Mouse (Mus musculus): ENCODE measurements at regions not wholly inside any gene's neighbourhood (a gene's known extent, or its start where the extent isn't known, plus 50 kb on each side); places are given as distances from the start of the nearest gene placed in this dataset.
A peak's percentile ranks its signal among the peaks of the same experiment; 100 is the strongest.

- no peak for DNase-seq (ENCODE audit: low spot score in 2 of 2)
These were observed 457.4 kb upstream of the Mpdz start for GRCm38 (mm10) chr4:81899961-81900540.

- no peak for DNase-seq (ENCODE audit: low spot score in 2 of 2)
These were observed 456.0 kb upstream of the Mpdz start for GRCm38 (mm10) chr4:81898661-81899060.

- DNase-seq (ENCODE audit: low spot score in 2 of 2): no peak
These were observed 454.8 kb upstream of the Mpdz start for GRCm38 (mm10) chr4:81897451-81897850.

DNA sequence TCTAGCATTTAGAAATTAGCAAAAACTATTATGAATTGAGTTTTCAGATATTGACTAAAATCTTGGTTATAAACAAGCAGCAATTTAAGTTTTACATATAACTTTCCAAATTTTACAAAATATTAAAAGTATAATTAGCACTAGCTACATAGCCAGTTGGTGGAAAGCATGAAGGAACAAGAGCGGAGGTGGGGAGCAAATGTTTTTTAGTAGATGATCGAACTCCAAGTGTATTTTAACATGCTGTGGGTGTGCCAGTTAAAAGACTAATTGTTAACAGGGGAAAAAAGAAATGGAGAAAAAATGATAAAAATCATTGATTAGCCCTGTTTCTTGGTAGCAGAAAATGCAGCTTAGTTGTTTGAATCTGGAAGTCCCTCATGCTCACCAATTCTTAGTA, 426.3 kb upstream of the Mpdz start:
- peak in 1 of 2 experiments; percentile 38 for DNase-seq (ENCODE audit: low spot score in 2 of 2)

- DNase-seq (ENCODE audit: low spot score in 2 of 2): no peak
These were observed 399.3 kb upstream of the Mpdz start for GRCm38 (mm10) chr4:81841642-81842494.

DNA sequence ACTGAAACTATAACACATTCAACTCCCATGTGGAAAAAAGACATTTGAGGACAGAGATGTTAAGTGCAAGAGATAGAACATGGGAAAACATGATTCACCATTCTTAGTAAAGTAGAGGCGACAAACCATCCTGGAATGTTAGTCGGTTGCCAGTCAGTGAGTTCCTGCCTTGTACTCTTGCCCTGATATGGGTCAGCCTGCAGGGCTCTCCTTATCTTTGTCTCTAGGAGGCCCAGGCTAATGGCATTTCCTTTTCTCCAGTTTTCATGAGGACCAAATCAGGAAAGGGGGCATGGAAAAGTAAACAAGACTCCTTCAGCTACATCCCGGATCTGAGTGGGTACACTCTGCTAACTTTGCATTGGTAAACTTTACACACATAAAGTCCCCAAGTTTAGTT, 387.4 kb upstream of the Mpdz start:
- DNase-seq (ENCODE audit: low spot score in 2 of 2): no peak

DNA sequence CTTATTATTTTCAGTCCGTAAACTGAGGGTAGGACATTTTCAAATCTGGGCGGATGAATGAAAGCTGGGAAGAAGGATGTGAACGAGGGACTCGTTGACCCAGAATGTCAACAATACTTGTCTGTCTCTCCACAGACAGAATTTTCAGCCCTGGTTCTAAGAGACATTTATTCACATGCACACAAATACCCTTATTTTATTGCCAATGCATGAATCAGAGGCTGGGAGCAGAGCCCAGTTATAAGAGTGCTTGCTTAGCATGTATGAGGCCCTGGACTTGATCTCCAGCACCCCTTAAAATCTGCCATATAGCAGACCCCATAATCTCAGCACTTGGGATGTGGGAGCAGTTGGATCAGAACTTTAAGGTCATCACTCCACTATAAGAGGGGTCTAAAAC, 384.8 kb upstream of the Mpdz start:
- DNase-seq (ENCODE audit: low spot score in 2 of 2): peak in 1 of 2 experiments; percentile 7

GRCm38 (mm10) chr4:81825966-81826365, 383.4 kb upstream of the Mpdz start:
- DNase-seq (ENCODE audit: low spot score in 2 of 2): no peak

DNA sequence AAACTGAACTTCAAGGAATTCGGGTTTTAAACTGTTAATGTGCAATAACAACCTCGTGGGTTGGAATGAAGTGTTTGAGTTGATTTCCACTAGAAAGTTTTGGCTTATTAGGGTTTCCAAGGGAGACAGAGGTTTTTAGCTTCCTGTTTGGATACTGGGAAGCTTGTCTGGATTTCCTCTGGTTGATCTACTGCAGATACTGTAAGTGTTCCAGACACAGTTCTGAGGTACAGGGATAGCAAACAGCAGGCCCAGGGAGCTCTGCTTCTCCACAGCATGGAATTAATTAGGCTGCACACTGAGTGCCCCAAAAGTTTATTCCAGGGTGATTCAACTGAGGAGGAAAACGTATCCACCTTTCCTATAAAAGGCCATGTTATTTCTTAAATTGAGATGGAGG, 381.0 kb upstream of the Mpdz start:
- DNase-seq (ENCODE audit: low spot score in 2 of 2): no peak

DNA sequence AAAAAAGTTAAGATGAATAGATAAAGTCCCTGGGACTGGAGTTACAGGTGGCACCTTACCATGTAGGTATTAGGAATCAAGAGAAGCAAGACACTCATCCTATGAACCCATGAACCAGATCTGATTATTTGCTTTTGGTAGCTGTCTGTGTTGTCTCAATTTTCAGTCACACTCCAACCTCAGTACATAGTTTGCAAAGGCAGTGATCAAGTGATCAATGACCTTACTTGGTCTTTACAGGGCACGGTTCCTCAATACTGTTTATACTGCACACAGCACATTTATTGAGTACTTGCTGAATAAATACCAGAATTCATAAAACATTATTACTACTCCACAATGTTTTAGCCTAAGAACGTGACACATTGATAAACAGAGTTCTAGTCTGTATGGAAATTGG, 346.7 kb upstream of the Mpdz start:
- DNase-seq (ENCODE audit: low spot score in 2 of 2): no peak

GRCm38 (mm10) chr4:81788636-81789035, 346.0 kb upstream of the Mpdz start:
- no peak for DNase-seq (ENCODE audit: low spot score in 2 of 2)

DNA sequence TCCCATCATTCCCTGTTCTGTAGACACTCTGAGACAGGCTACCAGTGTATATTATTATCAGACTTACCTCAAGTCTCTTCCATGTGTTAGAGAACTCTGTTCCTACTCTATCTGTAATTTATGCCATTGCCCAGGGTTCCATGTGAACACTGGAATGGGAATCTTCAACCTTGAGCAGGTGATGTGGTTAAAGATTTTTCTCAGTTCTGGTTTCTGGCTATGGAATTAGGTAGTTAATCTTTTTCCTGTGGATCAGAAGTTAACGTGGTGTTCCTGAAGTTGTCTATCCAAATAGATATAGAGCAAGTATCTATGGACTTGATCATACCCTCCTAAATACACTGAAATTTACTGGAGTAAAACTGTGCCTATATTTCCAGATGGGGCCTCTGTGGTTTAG, 339.4 kb upstream of the Mpdz start:
- DNase-seq (ENCODE audit: low spot score in 2 of 2): no peak

GRCm38 (mm10) chr4:81766705-81767104, 324.1 kb upstream of the Mpdz start:
- DNase-seq (ENCODE audit: low spot score in 2 of 2): no peak

DNA sequence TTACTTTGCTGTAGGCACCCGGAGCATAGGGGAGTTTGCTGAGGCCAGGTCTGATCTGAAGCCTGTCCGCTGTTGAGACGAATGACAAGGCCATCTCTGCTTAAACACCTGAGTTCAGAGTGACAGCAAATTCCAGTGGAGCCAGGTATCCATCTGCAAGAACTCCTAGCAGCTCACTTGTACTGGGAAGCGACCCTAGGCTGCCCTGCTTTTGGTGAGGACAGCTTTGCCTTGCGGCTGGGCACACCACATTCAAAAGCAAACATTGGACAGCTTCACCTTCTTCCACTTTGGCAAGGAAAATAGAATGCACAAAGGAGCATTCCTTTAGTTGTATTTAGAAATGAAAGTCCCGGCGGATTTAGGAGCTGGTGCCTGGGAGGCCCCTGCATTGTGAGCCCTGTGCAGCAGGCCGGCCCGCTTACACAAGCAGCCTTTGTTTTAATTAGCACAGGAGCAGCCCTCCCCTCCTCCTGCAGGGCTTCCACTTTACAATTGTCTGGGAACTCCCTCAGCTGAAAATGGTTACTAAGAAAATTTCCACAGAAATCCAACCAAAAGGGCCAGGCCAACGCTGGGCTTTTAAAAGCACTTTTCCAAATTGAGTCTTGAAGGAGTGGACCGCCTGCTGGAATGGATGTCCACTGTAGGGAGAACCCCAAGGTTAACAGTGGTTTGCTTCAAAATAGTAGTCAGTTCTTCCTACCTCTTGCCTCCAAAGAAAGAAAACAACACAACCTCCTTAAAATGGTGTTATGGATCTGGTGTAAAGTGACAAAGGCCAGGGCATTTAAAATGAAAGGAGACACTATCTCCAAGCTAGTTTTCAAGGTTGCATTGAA, 321.6 kb upstream of the Mpdz start:
- DNase-seq (ENCODE audit: low spot score in 2 of 2): peak; percentile 33 to 63

- DNase-seq (ENCODE audit: low spot score in 2 of 2): no peak
These were observed 320.9 kb upstream of the Mpdz start for GRCm38 (mm10) chr4:81763311-81764025.

DNA sequence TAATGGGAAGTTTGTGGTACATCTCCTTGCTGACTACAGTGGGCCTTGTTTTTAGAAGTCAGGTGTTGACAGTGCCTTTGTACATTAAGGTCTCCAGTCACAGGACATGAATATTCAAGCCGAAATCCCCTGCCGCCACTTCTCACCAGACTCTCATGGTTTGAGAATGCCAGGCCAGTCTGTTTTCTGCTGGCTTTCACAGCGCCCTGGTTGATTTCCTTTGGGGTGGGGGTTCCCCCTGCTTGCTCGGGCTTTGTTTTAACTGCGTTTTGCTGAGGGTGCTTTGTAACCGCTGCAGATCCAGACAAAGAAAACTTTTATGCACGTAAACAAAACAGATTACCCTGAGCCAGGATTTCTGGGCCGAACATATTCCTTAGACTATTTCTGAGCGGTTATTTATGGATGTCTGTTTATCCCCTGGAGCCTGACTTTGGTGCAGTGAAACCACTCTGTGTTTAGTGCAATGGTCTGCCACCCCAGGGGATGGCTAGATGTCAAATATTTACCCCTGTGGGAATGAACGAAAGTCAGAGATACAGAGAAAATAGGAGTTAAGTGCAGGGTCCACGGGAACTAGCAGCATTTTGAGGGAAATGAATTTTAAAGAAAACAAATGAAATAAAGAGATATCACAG, 320.1 kb upstream of the Mpdz start:
- peak in 1 of 2 experiments; percentile 20 for DNase-seq (ENCODE audit: low spot score in 2 of 2)

DNA sequence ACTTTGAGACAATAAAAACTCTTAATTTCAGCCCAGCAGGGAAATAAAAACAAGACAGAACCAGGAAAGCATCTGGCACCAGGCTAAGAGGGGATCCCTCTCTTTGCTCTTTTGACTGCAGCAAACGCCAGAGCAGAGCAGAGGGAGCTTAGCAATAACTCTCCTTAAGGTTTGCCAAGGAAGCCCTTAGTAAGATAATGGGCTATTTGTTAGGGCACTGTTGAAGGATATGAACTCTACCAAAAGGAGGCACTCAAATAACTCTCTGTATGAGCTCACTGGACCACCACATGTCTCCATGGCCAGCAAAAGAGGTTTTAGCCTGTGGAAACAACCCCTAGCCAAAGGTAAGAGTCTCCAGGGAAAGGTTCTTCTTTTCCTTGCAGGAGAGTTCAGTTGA, 315.3 kb upstream of the Mpdz start:
- DNase-seq (ENCODE audit: low spot score in 2 of 2): peak in 1 of 2 experiments; percentile 22

- peak; percentile 29 to 43 for DNase-seq (ENCODE audit: low spot score in 2 of 2)
These were observed 302.3 kb upstream of the Mpdz start for GRCm38 (mm10) chr4:81744629-81745509.

GRCm38 (mm10) chr4:81743978-81744628, 301.5 kb upstream of the Mpdz start:
- peak; percentile 60 to 63 for DNase-seq (ENCODE audit: low spot score in 2 of 2)

All from layer of hippocampus, postnatal 14 days (tissue).